Mouse (Mus musculus): Measurements from ENCODE around the gene Sprtn.

Gene Sprtn

GRCm38 (mm10) chr8:124905482-124905881 lies 7.8 kb downstream of the Sprtn start:
- DNase-seq = no peak

GRCm38 (mm10) chr8:124909936-124910335 lies 12.2 kb downstream of the Sprtn start:
- DNase-seq = no peak

- DNase-seq = no peak
Observed at GRCm38 (mm10) chr8:124910349-124910748, 12.7 kb downstream of the Sprtn start.

GRCm38 (mm10) chr8:124911938-124912872 lies 14.5 kb downstream of the Sprtn start:
- no peak for DNase-seq

- no peak for DNase-seq
Observed at GRCm38 (mm10) chr8:124914061-124914460, 16.4 kb downstream of the Sprtn start.

- no peak for DNase-seq
Observed at GRCm38 (mm10) chr8:124917741-124918484, 20.2 kb downstream of the Sprtn start.

- DNase-seq = no peak
Observed at GRCm38 (mm10) chr8:124921369-124922279, 23.9 kb downstream of the Sprtn start.

- DNase-seq = no peak
Observed at GRCm38 (mm10) chr8:124922490-124923089, 24.9 kb downstream of the Sprtn start.

- DNase-seq = no peak
Observed at GRCm38 (mm10) chr8:124923971-124924652, 26.4 kb downstream of the Sprtn start.

GRCm38 (mm10) chr8:124925544-124926266 lies 28.0 kb downstream of the Sprtn start:
- no peak for DNase-seq

- no peak for DNase-seq
Observed at GRCm38 (mm10) chr8:124926351-124926771, 28.7 kb downstream of the Sprtn start.

- no peak for DNase-seq
Observed at GRCm38 (mm10) chr8:124929006-124929405, 31.3 kb downstream of the Sprtn start.

- peak; percentile 40 for DNase-seq
Observed at GRCm38 (mm10) chr8:124930086-124930485, 32.4 kb downstream of the Sprtn start.

- DNase-seq = no peak
Observed at GRCm38 (mm10) chr8:124930649-124931048, 33.0 kb downstream of the Sprtn start.

GRCm38 (mm10) chr8:124932435-124932834 lies 34.7 kb downstream of the Sprtn start:
- DNase-seq = no peak

- DNase-seq = no peak
Observed at GRCm38 (mm10) chr8:124935116-124935515, 37.4 kb downstream of the Sprtn start.

- no peak for DNase-seq
Observed at GRCm38 (mm10) chr8:124936699-124937098, 39.0 kb downstream of the Sprtn start.

- no peak for DNase-seq
Observed at GRCm38 (mm10) chr8:124937293-124937692, 39.6 kb downstream of the Sprtn start.

GRCm38 (mm10) chr8:124943801-124944200 lies 46.1 kb downstream of the Sprtn start:
- no peak for DNase-seq

GRCm38 (mm10) chr8:124944406-124944805 lies 46.7 kb downstream of the Sprtn start:
- no peak for DNase-seq

Data from layer of hippocampus, adult 9-11 months (tissue).